ENCODE assay signal across 19 mouse cellular contexts in the genomic region with DNA sequence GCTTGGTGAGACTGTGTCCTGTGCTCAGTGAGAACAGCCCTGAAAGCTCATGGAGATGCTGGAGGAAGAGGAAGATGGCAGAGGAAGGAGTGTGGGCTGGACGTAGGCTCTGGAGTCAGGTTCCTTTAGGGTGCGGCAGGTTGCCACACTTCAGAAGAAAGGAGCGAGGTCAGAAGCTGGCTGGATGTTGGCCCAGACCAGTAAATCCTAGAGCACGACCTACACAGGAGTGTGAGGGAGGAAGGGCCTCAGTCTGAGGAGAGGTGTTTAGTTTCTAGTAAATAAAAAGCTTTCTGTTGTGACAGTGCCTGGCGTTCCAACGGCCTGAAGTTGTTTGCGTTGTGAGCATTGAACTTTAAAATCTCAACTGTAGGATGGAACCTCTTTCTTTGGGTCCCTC. TPM values are rescaled to one million over a fixed set of nuclear protein-coding genes. Genes with fewer than 3 reads are reported as not detected.
A peak's percentile ranks its signal among the peaks of the same experiment; 100 is the strongest.
DNase-seq lines count a peak whose midpoint lies in the region; ATAC-seq and TF ChIP-seq lines count a peak whose summit lies in the region.
"Had no signal": no experiment of that assay in that cellular context is flagged by ENCODE, and none has a peak within 500 bp of the region (broad histone marks: within the 10 kb centered on the region; RNA-seq: fewer than 3 reads in every experiment).

No protein-coding gene starts in this region.

- H3K36me3 ChIP-seq in forebrain, embryonic 10.5 days (replicated peaks), result peaks cover 63% of the 10 kb centered on the region
- no peaks in the 10 kb centered on the region for H3K36me3 ChIP-seq in forebrain, embryonic 11.5 days (ENCODE audit: control insufficient read depth, insufficient read depth, low read length)
- 0 out of 2 replicates have a peak, but pooled peaks cover 2% of the 10 kb centered on the region for H3K36me3 ChIP-seq in forebrain, postnatal 0 days (ENCODE audit: insufficient read depth)
- 0 out of 2 replicates have a peak, but pooled peaks cover 3% of the 10 kb centered on the region for H3K36me3 ChIP-seq in midbrain, embryonic 14.5 days (ENCODE audit: control insufficient read depth, insufficient read depth, low read length)
- H3K36me3 ChIP-seq: heart, embryonic 10.5 days; liver, embryonic 15.5 days had no signal

- no peak overlapping the region for H3K9ac ChIP-seq in forebrain, embryonic 11.5 days (ENCODE audit: low read length)
- H3K9ac ChIP-seq in forebrain, postnatal 0 days, result no peak overlapping the region
- H3K9ac ChIP-seq in midbrain, embryonic 14.5 days (replicated peaks; ENCODE audit: low read length), result no peak overlapping the region
- H3K9ac ChIP-seq: liver, embryonic 15.5 days had no signal

- H3K27ac ChIP-seq in forebrain, embryonic 10.5 days, result peak overlapping the region; percentile 26; the same call in 1 of the 2 replicates
- no peak overlapping the region for H3K27ac ChIP-seq in forebrain, embryonic 11.5 days (ENCODE audit: low read depth, low read length)
- H3K27ac ChIP-seq in layer of hippocampus, adult 2 months, result peak overlapping the region; percentile 28; the same call in 1 of the 2 replicates
- H3K27ac ChIP-seq in forebrain, postnatal 0 days (ENCODE audit: low read depth, low read length), result no peak overlapping the region
- peak overlapping the region; percentile 69 for H3K27ac ChIP-seq in midbrain, embryonic 14.5 days (replicated peaks; ENCODE audit: low read depth, low read length)
- H3K27ac ChIP-seq in gastrocnemius, adult 2 months, result no peak overlapping the region
- H3K27ac ChIP-seq: heart, embryonic 10.5 days; liver, embryonic 15.5 days had no signal

- 81% methylated on average over 7 of the region's 7 CpGs for WGBS in forebrain, embryonic 10.5 days
- WGBS in forebrain, embryonic 11.5 days, result 84% methylated on average over 7 of the region's 7 CpGs
- WGBS in forebrain, postnatal 0 days, result 63% methylated on average over 7 of the region's 7 CpGs
- 71% methylated on average over 7 of the region's 7 CpGs for WGBS in midbrain, embryonic 14.5 days

- intact Hi-C loops in gastrocnemius, adult 2 months (cut with DNase I), result no loop called here

- H3K4me2 ChIP-seq in forebrain, embryonic 11.5 days (ENCODE audit: low read depth, low read length, severe bottlenecking), result no peak overlapping the region
- H3K4me2 ChIP-seq in forebrain, postnatal 0 days (ENCODE audit: low read depth), result no peak overlapping the region
- H3K4me2 ChIP-seq in midbrain, embryonic 14.5 days (ENCODE audit: low read length), result no peak overlapping the region
- H3K4me2 ChIP-seq: liver, embryonic 15.5 days had no signal

- H3K9me3 ChIP-seq in forebrain, embryonic 10.5 days, result no peaks in the 10 kb centered on the region
- H3K9me3 ChIP-seq in forebrain, embryonic 11.5 days (ENCODE audit: control insufficient read depth, low read length), result no peaks in the 10 kb centered on the region
- no peaks in the 10 kb centered on the region for H3K9me3 ChIP-seq in forebrain, postnatal 0 days (ENCODE audit: low read length)
- H3K9me3 ChIP-seq in midbrain, embryonic 14.5 days (ENCODE audit: control insufficient read depth, low read length), result no peaks in the 10 kb centered on the region
- H3K9me3 ChIP-seq: heart, embryonic 10.5 days; liver, embryonic 15.5 days had no signal

- TF ChIP-seq CTCF in layer of hippocampus, adult 2 months (conservative IDR thresholded peaks at IDR 0.05), result no peak
- no peak for TF ChIP-seq CTCF in forebrain, postnatal 0 days (IDR thresholded peaks at IDR 0.05; ENCODE audit: low read depth)
- TF ChIP-seq CTCF in gastrocnemius, adult 2 months (IDR thresholded peaks at IDR 0.05), result no peak

- ATAC-seq in forebrain, embryonic 11.5 days (replicated peaks; ENCODE audit: low FRiP score), result no peak
- ATAC-seq in forebrain, postnatal 0 days, result 0 out of 2 replicates have a peak, but pooled peaks have one; percentile 2
- no peak for ATAC-seq in midbrain, embryonic 14.5 days (ENCODE audit: low FRiP score, low TSS enrichment)
- ATAC-seq: intestine, postnatal 0 days; lung, postnatal 0 days had no signal

- no peak overlapping the region for H3K4me3 ChIP-seq in forebrain, embryonic 10.5 days
- H3K4me3 ChIP-seq in forebrain, embryonic 11.5 days (ENCODE audit: low read depth, low read length), result no peak overlapping the region
- no peak overlapping the region for H3K4me3 ChIP-seq in layer of hippocampus, adult 2 months
- H3K4me3 ChIP-seq in forebrain, postnatal 0 days (ENCODE audit: low read depth, low read length), result no peak overlapping the region
- no peak overlapping the region for H3K4me3 ChIP-seq in midbrain, embryonic 14.5 days (replicated peaks; ENCODE audit: low read depth, low read length)
- H3K4me3 ChIP-seq in gastrocnemius, adult 2 months, result no peak overlapping the region
- H3K4me3 ChIP-seq: heart, embryonic 10.5 days; liver, embryonic 15.5 days had no signal

- H3K4me1 ChIP-seq in forebrain, embryonic 10.5 days, result peaks cover 28% of the 10 kb centered on the region
- peaks cover 4% of the 10 kb centered on the region for H3K4me1 ChIP-seq in forebrain, embryonic 11.5 days (replicated peaks; ENCODE audit: control insufficient read depth, insufficient read depth, low read length)
- peaks cover 9% of the 10 kb centered on the region; the same call in 1 of the 2 replicates for H3K4me1 ChIP-seq in forebrain, postnatal 0 days (ENCODE audit: insufficient read depth)
- peaks cover 47% of the 10 kb centered on the region for H3K4me1 ChIP-seq in midbrain, embryonic 14.5 days (ENCODE audit: control insufficient read depth, insufficient read depth, low read length)
- H3K4me1 ChIP-seq: liver, embryonic 15.5 days had no signal

- DNase-seq in forebrain, embryonic 10.5 days (ENCODE audit: extremely low spot score, low spot score), result no peak
- no peak for DNase-seq in forebrain, embryonic 11.5 days (ENCODE audit: low spot score)
- DNase-seq in layer of hippocampus, adult 2 months (ENCODE audit: low spot score in 2 of 2), result no peak
- no peak for DNase-seq in layer of hippocampus, postnatal 14 days (ENCODE audit: low spot score in 2 of 2)
- DNase-seq in forebrain, postnatal 0 days, result no peak
- no peak for DNase-seq in midbrain, embryonic 14.5 days
- DNase-seq in adrenal gland, postnatal 36 days, result no peak
- no peak for DNase-seq in gastrocnemius, adult 2 months
- DNase-seq: cerebellum, adult 9-11 months; embryo, embryonic 11 days; gastrocnemius, postnatal 36 days; heart, postnatal 10 days; left cerebral cortex, postnatal 4 days; right cerebral cortex, adult 18-20 months had no signal

- no peaks in the 10 kb centered on the region for H3K27me3 ChIP-seq in forebrain, embryonic 10.5 days (ENCODE audit: poor library complexity, severe bottlenecking)
- no peaks in the 10 kb centered on the region for H3K27me3 ChIP-seq in forebrain, embryonic 11.5 days (ENCODE audit: control insufficient read depth, insufficient read depth, low read length)
- H3K27me3 ChIP-seq in forebrain, postnatal 0 days (ENCODE audit: insufficient read depth, low read length), result no peaks in the 10 kb centered on the region
- H3K27me3 ChIP-seq in midbrain, embryonic 14.5 days (ENCODE audit: control insufficient read depth, insufficient read depth, low read length), result no peaks in the 10 kb centered on the region
- H3K27me3 ChIP-seq: liver, embryonic 15.5 days had no signal

RNA-seq across cellular contexts. Expression of gene Kif5c, which starts 59.3 kb away (rescaled TPM):
- 30.9 and 35.8 TPM in 2 replicates for polyA plus RNA-seq in forebrain, embryonic 10.5 days (2016; fragmentation: Nextera tagmentation; extraction: Ambion mirVana)
- 88.9 and 90.1 TPM in 2 replicates for polyA plus RNA-seq in forebrain, embryonic 11.5 days (2014; fragmentation: Nextera tagmentation; extraction: Ambion mirVana)
- 100 to 1,000 TPM; 467 to 553 TPM for total RNA-seq in layer of hippocampus, adult 2 months (2021)
- total RNA-seq in layer of hippocampus, postnatal 14 days (2021), result 100 to 1,000 TPM; 557 to 563 TPM
- total RNA-seq in forebrain, postnatal 0 days (2014; rRNA removed), result 349 and 408 TPM in 2 replicates
- 112 and 163 TPM in 2 replicates for polyA plus RNA-seq in forebrain, postnatal 0 days (2015; fragmentation: Nextera tagmentation; extraction: Ambion mirVana)
- 221 and 251 TPM in 2 replicates for polyA plus RNA-seq in midbrain, embryonic 14.5 days (2014; fragmentation: Nextera tagmentation; extraction: Ambion mirVana)
- total RNA-seq in adrenal gland, postnatal 36 days (2021), result 1 to 10 TPM; 4.8 to 5.4 TPM
- under 1 TPM; 0.10 to 0.20 TPM for total RNA-seq in gastrocnemius, adult 2 months (2021)
- total RNA-seq: megakaryocyte progenitor cell, adult 5-6 weeks had no signal

Comparison
In these comparisons a context has a peak if more than half of its experiments do, and no peak if none do; other contexts are left out.
1. H3K27ac ChIP-seq: peak in forebrain, embryonic 10.5 days (single experiment), layer of hippocampus, adult 2 months (single experiment) and midbrain, embryonic 14.5 days (single experiment); none in forebrain, embryonic 11.5 days (single experiment), forebrain, postnatal 0 days (single experiment) and gastrocnemius, adult 2 months (single experiment).
2. RNA of gene Kif5c, which starts 59.3 kb away (total RNA-seq): 557 to 563 TPM in layer of hippocampus, postnatal 14 days, 467 to 553 TPM in layer of hippocampus, adult 2 months and 349 to 408 TPM in forebrain, postnatal 0 days; 4.8 to 5.4 TPM in adrenal gland, postnatal 36 days and 0.10 to 0.20 TPM in gastrocnemius, adult 2 months; every median in the first group is over 10 times any median in the second.